Mouse (Mus musculus): ENCODE data around the gene Ppp6r2.

DNA sequence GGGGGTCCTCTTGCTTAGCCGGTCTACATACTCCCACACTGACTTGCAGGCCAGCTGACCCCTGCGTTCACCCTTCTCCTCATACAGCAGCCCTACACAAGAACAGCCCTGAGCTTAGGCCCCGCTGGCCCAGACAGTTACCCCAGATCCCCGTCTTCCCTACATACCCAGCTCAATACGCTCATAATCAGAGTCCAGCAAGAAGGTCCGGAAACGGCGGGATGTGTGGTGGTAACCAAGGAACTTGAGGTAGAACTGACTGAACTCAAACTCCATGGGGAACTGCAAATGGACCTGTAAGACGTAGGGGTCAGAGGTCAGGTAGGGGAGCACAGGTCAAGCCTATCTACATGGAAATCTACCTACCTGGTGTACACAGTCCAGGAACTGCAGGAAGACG is 82.4 kb downstream of the Ppp6r2 start:
- TF ChIP-seq CTCF (IDR thresholded peaks at IDR 0.05; ENCODE audit: low read depth) (no peak), EP300 (IDR thresholded peaks at IDR 0.05; ENCODE audit: low read depth) (no peak)

All from heart, postnatal 0 days (tissue).